Mouse (Mus musculus): ENCODE data around the gene Lfng. TPM values are rescaled to one million over a fixed set of nuclear protein-coding genes. Genes with fewer than 3 reads are reported as not detected.

Gene Lfng
- polyA plus RNA-seq, 1 experiment from 2014 or later, result 11.7 TPM

- H3K36me3 ChIP-seq (replicated peaks), result no peaks in the 10 kb centered on the region
- DNase-seq (ENCODE audit: low spot score), result no peak
- 85% methylated on average over 4 of the region's 4 CpGs for WGBS
- no peak overlapping the region for H3K4me3 ChIP-seq
- H3K4me1 ChIP-seq, result peaks cover 42% of the 10 kb centered on the region
- H3K27me3 ChIP-seq (replicated peaks; ENCODE audit: low read depth, poor library complexity, severe bottlenecking), result no peaks in the 10 kb centered on the region; the same call in 1 of the 2 replicates
- H3K9me3 ChIP-seq, result no peaks in the 10 kb centered on the region
- no peak overlapping the region for H3K27ac ChIP-seq (replicated peaks)
Observed at GRCm38 (mm10) chr5:140597787-140598186, 9.3 kb upstream of the Lfng start.

DNA sequence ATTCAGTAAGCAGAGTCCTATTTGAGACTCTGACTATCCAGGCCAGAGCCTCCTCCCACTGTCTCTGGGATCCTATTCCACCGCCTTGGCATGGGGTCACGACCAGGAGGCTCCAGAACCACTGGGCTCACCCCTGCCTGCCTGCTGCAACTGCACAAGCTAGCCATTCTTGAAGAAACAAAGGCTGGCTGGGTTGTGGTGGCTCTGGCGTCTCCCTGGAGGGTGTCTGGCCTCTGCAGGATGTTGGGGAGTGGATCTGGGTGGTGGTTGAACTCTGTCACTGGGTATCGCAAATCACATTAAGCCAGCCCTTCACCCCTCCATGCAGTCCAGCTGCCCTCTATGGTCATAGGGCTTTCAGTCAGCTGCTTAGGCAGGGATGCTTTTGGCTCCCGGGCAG lies 7.2 kb upstream of the Lfng start:
- peaks cover 49% of the 10 kb centered on the region for H3K4me1 ChIP-seq
- no peak overlapping the region for H3K4me3 ChIP-seq
- H3K27me3 ChIP-seq (replicated peaks; ENCODE audit: low read depth, poor library complexity, severe bottlenecking), result peaks cover 9% of the 10 kb centered on the region
- no peak overlapping the region for H3K27ac ChIP-seq (replicated peaks)
- peaks cover 2% of the 10 kb centered on the region; the same call in 1 of the 2 replicates for H3K9me3 ChIP-seq
- H3K36me3 ChIP-seq (replicated peaks), result no peaks in the 10 kb centered on the region
- no peak for DNase-seq (ENCODE audit: low spot score)
- 66% methylated on average over 5 of the region's 5 CpGs for WGBS

GRCm38 (mm10) chr5:140601712-140602111 lies 5.4 kb upstream of the Lfng start:
- DNase-seq (ENCODE audit: low spot score), result no peak
- no peak overlapping the region for H3K4me3 ChIP-seq
- peaks cover 27% of the 10 kb centered on the region for H3K27me3 ChIP-seq (replicated peaks; ENCODE audit: low read depth, poor library complexity, severe bottlenecking)
- H3K9me3 ChIP-seq, result peaks cover 2% of the 10 kb centered on the region; the same call in 1 of the 2 replicates
- WGBS, result 80% methylated on average over 12 of the region's 12 CpGs
- H3K27ac ChIP-seq (replicated peaks), result peak overlapping the region; percentile 30; the same call in 1 of the 2 replicates
- H3K4me1 ChIP-seq, result peaks cover 54% of the 10 kb centered on the region
- no peaks in the 10 kb centered on the region for H3K36me3 ChIP-seq (replicated peaks)

DNA sequence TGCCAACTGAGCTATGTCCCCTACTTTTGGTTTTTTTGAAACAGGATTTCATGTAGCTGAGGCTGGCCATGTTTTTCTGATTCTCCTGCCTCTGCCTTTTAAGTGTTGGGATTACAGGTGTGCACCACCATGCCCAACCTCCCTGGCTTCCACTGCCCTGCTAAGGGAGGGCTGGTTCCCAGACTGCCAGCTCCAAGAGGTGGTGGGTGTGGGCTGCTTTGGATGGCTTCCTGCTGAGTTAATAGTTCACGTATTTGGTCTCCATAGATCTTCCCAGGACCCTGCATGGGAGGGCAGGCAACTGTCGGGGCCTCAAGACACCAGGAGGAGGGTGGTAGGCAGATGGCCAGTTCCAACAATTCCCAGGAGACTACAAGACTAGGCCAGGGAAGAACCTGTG lies 4.6 kb upstream of the Lfng start:
- no peaks in the 10 kb centered on the region for H3K36me3 ChIP-seq (replicated peaks)
- peaks cover 35% of the 10 kb centered on the region for H3K27me3 ChIP-seq (replicated peaks; ENCODE audit: low read depth, poor library complexity, severe bottlenecking)
- no peak overlapping the region for H3K4me3 ChIP-seq
- 71% methylated on average over 2 of the region's 2 CpGs for WGBS
- peaks cover 54% of the 10 kb centered on the region for H3K4me1 ChIP-seq
- 0 out of 2 replicates have a peak overlapping the region, but pooled peaks have one; percentile 14 for H3K27ac ChIP-seq (replicated peaks)
- H3K9me3 ChIP-seq, result peaks cover 2% of the 10 kb centered on the region; the same call in 1 of the 2 replicates
- no peak for DNase-seq (ENCODE audit: low spot score)

- 82% methylated on average over 8 of the region's 8 CpGs for WGBS
- Histone ChIP-seq H3K27me3 (replicated peaks; ENCODE audit: low read depth, poor library complexity, severe bottlenecking) (peaks cover 54% of the 10 kb centered on the region), H3K9me3 (peaks cover 2% of the 10 kb centered on the region; the same call in 1 of the 2 replicates)
Observed at GRCm38 (mm10) chr5:140604386-140604785, 2.7 kb upstream of the Lfng start.

GRCm38 (mm10) chr5:140605228-140605627 lies 1.9 kb upstream of the Lfng start:
- Histone ChIP-seq H3K4me3 (0 out of 2 replicates have a peak overlapping the region, but pooled peaks have one; percentile 72), H3K36me3 (replicated peaks) (no peaks in the 10 kb centered on the region), H3K9me3 (peaks cover 2% of the 10 kb centered on the region; the same call in 1 of the 2 replicates), H3K4me1 (peaks cover 76% of the 10 kb centered on the region), H3K27ac (replicated peaks) (no peak overlapping the region), H3K27me3 (replicated peaks; ENCODE audit: low read depth, poor library complexity, severe bottlenecking) (peaks cover 62% of the 10 kb centered on the region)
- WGBS, result 21% methylated on average over 3 of the region's 3 CpGs
- no peak for DNase-seq (ENCODE audit: low spot score)

More at GRCm38 (mm10) chr5:140604386-140604785, 2.7 kb upstream of the Lfng start:
- no peak for DNase-seq (ENCODE audit: low spot score)
- H3K36me3 ChIP-seq (replicated peaks), result no peaks in the 10 kb centered on the region
- peaks cover 72% of the 10 kb centered on the region for H3K4me1 ChIP-seq
- H3K4me3 ChIP-seq, result no peak overlapping the region
- no peak overlapping the region for H3K27ac ChIP-seq (replicated peaks)

- H3K9me3 ChIP-seq, result peaks cover 2% of the 10 kb centered on the region; the same call in 1 of the 2 replicates
- peak overlapping the region; percentile 88 for H3K27ac ChIP-seq (replicated peaks)
- peaks cover 74% of the 10 kb centered on the region for H3K27me3 ChIP-seq (replicated peaks; ENCODE audit: low read depth, poor library complexity, severe bottlenecking)
- DNase-seq (ENCODE audit: low spot score), result peak; percentile 59
- 0% methylated on average over 23 of the region's 23 CpGs for WGBS
- no peaks in the 10 kb centered on the region for H3K36me3 ChIP-seq (replicated peaks)
- H3K4me1 ChIP-seq, result peaks cover 81% of the 10 kb centered on the region
- peak overlapping the region; percentile 72 for H3K4me3 ChIP-seq
Observed at GRCm38 (mm10) chr5:140606386-140606785, 734 bp upstream of the Lfng start.

DNA sequence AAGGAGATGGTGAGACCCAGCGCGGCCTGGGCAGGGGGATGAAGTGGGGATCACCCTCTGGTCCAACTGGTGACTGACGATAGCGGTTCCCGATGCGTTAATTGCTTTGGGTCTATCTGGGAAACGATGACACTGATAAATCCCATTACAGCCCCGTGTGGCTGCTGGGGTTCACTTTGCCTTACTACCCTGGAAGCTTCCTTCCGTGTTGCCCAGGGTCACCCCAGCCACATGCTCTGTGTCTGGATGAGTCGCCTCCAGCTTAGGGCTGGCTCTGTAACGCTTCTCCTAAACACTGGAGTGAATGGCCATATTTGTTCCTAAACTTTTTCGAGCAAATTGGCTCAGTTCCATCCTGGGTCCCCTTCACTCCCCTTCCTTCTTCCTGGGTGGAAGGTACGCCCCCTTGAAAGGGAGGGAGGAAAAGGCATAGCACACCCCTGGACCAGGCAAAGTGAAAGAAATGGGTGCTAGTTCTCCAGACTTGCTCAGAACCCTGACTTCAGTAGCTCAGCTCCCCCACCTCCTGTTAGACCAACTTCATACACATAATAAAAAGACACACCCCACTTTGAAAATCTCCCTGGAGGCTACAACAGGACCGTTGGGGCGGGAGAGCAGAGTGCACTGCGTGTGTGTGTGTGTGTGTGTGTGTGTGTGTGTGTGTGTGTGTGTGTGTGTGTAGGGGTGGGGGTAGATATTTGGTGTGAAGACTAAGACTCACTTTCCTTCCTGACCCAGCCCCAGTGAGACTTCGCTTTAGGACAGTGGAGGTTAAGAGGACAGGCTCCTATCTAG lies 915 bp downstream of the Lfng start:
- peak overlapping the region; percentile 88 for H3K27ac ChIP-seq (replicated peaks)
- WGBS, result under 1% methylated on average over 17 of the region's 17 CpGs
- peaks cover 12% of the 10 kb centered on the region for H3K36me3 ChIP-seq (replicated peaks)
- H3K9me3 ChIP-seq, result peaks cover 2% of the 10 kb centered on the region; the same call in 1 of the 2 replicates
- DNase-seq (ENCODE audit: low spot score), result no peak
- peak overlapping the region; percentile 72 for H3K4me3 ChIP-seq
- H3K4me1 ChIP-seq, result peaks cover 89% of the 10 kb centered on the region
- peaks cover 90% of the 10 kb centered on the region for H3K27me3 ChIP-seq (replicated peaks; ENCODE audit: low read depth, poor library complexity, severe bottlenecking)

DNA sequence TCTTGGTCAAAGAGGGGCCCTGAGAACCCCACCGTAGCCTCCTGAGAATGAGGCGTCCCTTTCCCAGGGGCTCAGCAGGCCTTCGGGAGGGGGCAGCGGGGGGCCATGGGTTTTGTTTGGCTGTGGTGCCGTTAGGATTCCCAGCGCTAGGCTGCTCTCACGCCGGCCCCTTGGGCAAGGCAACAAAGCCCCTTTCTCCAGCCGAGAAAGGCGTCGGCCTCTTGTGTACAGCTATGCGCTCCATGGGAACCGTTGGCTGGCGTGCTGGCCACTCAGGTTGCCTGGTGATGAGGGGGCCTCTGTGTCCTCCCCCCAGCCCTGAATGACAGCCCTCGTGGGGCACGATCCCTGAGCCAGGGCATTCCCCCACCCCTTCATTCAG lies 1.5 kb downstream of the Lfng start:
- DNase-seq (ENCODE audit: low spot score), result peak; percentile 66
- Histone ChIP-seq H3K4me1 (peaks cover 89% of the 10 kb centered on the region), H3K9me3 (peaks cover 2% of the 10 kb centered on the region; the same call in 1 of the 2 replicates), H3K36me3 (replicated peaks) (peaks cover 18% of the 10 kb centered on the region), H3K27me3 (replicated peaks; ENCODE audit: low read depth, poor library complexity, severe bottlenecking) (peaks cover 95% of the 10 kb centered on the region), H3K4me3 (peak overlapping the region; percentile 72), H3K27ac (replicated peaks) (peak overlapping the region; percentile 88)
- WGBS, result under 1% methylated on average over 16 of the region's 16 CpGs

DNA sequence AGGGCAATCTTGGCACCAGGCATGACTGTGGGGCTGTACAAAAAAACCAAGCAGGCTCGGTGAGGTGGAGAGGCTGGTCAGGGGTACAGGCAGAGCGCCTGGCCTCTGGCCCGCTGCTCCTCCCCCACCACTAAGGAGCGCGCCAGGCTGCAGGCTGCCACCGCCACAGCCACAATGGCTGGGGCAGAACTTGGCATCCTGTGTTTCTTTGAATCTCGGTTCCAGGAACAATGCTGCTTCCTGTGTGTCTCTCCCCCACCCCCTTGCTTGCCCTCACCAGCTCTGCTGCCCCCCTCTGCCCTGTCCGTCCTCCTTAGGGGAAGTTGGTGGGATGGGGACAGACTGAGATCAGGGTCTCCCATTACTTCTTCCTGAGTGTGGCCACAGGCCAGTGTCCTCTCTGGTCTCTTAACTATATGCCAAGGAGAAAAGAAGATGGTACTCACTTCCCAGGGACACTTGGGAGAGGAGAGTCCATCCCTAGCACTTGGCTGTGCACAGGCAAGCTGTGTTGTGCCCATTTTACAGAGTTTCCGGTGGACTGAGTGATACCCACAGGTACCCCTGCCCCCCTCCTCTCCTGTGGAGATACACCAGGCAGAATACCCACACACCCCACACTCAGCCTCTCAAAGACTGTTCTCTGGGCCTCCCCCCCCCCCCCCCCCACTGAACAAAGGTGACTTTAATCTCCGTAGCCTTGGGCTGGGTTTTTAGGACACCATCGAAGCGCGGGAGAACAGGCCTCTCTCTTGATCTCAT lies 2.6 kb downstream of the Lfng start:
- Histone ChIP-seq H3K9me3 (no peaks in the 10 kb centered on the region), H3K27me3 (replicated peaks; ENCODE audit: low read depth, poor library complexity, severe bottlenecking) (peaks cover 88% of the 10 kb centered on the region), H3K27ac (replicated peaks) (peak overlapping the region; percentile 88), H3K4me1 (peaks cover 86% of the 10 kb centered on the region), H3K4me3 (peak overlapping the region; percentile 72), H3K36me3 (replicated peaks) (peaks cover 29% of the 10 kb centered on the region)
- WGBS, result 6% methylated on average over 13 of the region's 13 CpGs
- no peak for DNase-seq (ENCODE audit: low spot score)

GRCm38 (mm10) chr5:140610273-140611011 lies 3.3 kb downstream of the Lfng start:
- 1% methylated on average over 30 of the region's 30 CpGs for WGBS
- peaks cover 80% of the 10 kb centered on the region for H3K27me3 ChIP-seq (replicated peaks; ENCODE audit: low read depth, poor library complexity, severe bottlenecking)
- peak overlapping the region; percentile 88 for H3K27ac ChIP-seq (replicated peaks)
- peaks cover 36% of the 10 kb centered on the region for H3K36me3 ChIP-seq (replicated peaks)
- peak overlapping the region; percentile 72 for H3K4me3 ChIP-seq
- peaks cover 78% of the 10 kb centered on the region for H3K4me1 ChIP-seq
- no peaks in the 10 kb centered on the region for H3K9me3 ChIP-seq
- peak; percentile 71 for DNase-seq (ENCODE audit: low spot score)

DNA sequence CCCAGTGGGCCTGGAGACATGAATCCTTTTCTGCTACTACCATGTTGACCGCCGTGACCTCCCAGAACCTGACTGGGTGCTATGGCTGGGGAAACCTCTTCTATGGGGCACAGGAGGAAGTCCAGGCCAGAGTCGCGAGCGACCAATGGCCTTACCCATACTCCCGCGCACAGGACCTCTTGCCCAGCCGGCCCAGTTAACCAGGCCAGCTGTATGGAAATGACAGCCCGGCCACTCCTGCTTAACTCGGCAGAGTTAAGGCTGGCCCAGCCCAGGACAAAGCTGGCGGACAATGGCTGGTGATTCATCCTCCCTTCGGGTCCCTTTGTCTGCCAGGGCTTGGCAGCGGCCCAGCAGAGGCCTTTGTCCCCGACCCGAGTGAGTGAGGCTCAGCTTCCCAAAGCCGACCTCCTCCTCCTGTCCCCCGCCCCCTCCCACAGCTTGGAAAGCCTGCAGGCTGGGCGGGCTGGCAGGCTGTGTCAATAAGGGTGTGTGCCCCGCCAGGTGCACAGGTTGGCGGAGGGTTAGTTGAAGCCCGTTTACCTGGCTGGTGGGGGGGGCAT lies 4.0 kb downstream of the Lfng start:
- Histone ChIP-seq H3K27ac (replicated peaks) (peak overlapping the region; percentile 88), H3K27me3 (replicated peaks; ENCODE audit: low read depth, poor library complexity, severe bottlenecking) (peaks cover 74% of the 10 kb centered on the region), H3K4me3 (peak overlapping the region; percentile 72), H3K9me3 (no peaks in the 10 kb centered on the region), H3K4me1 (peaks cover 72% of the 10 kb centered on the region), H3K36me3 (replicated peaks) (peaks cover 37% of the 10 kb centered on the region)
- peak; percentile 77 for DNase-seq (ENCODE audit: low spot score)
- WGBS, result 5% methylated on average over 21 of the region's 21 CpGs

All from embryonic facial prominence, embryonic 10.5 days (tissue).